Mouse (Mus musculus) thymus, postnatal 36 days (tissue): ENCODE results near the gene Ints1.
"Not testable (repeated sequence)": the region's sequence is repeated elsewhere in the genome, so short reads cannot be mapped to it uniquely, and the experiment has no call there.

Experiments
- DNase-seq, 2 experiments: peaks; one replicate each; pipeline ENCODE4 v3.0.0; 2022; ENCODE audit warnings: mixed read lengths in 2 of 2

Gene Ints1

GRCm38 (mm10) chr5:139750535-139750934 is 24.9 kb downstream of the Ints1 start:
- peak; percentile 55 to 64 for DNase-seq

- no peak for DNase-seq
Observed at GRCm38 (mm10) chr5:139749413-139750125, 25.9 kb downstream of the Ints1 start.

DNA sequence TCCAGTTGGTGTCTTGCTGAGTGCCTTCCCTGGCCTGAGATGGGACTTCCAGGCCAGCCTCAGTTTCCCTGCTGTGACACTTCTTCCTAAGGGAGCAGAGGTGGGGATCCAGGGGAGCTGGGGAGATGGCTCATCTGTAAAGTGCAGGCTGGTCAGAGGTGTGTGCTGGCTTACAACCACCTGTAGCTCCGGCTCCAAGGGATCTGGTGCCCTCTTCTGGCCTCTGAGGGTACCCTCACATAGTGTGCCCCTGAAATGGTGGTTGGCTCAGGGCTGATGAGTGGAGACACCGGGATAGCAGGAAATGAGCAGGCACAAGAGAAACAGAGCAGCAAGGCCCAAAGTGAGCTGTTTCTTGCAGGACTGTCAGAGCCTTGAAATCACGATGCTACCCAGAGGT is 29.7 kb downstream of the Ints1 start:
- DNase-seq = peak; percentile 69 to 70

DNA sequence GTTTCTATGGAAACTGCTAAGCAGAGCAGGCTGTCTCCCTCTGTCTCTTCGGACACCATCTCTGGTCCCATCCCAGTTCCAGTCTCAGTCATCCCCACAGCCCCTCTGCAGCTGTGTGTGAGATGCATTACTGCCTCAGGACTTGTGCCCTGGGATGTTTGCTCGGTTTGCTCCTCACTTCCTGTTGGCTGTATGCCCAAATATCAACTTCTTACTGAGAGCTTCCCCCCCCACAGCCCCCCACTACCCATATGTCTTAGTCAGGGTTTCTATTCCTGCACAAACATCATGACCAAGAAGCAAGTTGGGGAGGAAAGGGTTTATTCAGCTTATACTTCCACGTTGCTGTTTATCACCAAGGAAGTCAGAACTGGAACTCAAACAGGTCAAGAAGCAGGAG is 32.8 kb downstream of the Ints1 start:
- DNase-seq = not testable (repeated sequence)

DNA sequence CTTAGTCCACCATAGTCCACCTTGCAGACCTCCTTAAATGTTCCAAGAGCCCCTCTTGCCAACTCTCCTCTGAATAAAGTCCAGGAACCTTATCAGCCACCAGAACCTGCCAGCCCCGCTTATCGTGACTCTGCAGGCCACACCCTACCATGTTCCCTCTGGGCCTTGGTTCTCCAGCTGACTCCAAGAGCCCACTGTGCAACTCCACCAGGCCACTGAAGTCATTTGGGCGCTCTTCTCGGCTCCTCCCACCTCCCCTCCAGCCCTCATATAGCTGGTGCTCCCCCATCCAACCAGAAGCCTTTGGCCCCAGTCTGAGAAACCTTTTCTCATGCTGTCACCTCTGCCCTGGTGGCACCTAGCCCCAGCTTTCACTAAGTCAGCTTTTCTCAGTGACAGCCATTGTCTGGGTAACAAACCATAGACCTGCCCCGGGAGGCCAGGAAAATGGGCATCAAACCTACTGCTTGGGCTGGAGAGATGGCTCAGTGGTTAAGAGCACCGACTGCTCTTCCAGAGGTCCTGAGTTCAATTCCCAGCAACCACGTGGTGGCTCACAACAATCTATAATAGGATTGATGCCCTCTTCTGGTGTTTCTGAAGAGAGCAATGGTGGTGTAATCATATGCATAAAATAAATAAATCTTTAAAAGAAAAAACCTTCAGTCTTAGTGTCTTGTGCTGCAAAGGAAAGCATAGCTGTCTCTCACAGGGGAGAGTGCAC is 36.7 kb downstream of the Ints1 start:
- DNase-seq = no peak

DNA sequence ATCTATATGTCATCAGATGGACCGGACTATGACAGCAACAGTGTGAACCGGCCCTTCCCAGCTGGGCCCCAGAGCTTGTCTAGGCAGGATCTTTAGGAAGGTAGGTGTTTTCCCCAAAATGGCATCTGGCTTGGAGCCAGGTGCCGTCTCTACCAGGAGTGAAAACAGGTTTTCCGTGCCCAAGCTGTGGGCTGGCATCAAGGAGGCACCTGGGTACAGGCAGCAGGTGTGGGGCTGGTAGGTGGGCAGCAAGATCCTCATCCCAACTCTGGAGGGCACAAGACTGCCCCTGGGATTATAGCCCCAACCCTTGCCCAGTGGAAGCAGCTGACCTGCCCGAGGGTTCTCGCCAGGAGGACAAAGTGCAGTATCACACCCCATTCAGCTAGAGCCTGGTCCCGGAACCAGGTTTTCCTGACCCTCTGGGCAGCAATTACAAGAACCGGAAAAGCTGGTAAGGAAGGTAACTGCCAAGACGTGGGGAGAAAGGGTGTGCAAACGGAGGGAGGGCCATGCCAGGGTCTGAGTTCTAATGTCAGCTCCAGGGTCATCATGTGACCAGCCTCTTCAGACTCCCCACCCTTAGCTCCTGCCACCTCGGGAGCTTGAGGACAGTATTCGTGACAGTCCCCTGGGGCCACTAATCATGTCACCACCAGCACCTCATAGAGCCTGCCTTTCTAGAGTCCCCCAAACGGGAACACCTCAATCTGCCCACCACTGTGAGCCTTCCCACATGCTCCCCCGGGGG is 37.5 kb downstream of the Ints1 start:
- DNase-seq = no peak

DNA sequence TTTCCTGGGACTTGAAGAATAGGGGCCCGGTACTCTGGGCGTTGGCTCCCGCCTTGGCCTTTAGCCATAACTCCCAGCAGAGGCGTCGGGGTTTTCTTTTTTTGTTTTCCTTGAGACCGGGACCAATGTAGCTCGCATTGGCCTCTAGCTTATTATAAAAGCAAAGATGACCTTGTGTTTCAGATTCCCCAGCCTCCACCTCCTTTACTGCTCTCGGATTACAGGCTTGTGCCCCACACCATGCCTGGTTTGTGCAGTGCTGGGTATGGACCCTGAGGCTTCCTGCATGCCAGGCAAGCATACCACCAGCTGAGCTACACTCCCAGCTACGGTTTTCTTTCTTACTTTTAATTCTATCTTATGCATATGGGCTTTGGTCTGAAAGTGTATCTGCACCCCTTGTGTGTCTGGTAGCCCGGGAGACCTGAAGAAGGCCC is 39.0 kb downstream of the Ints1 start:
- DNase-seq = no peak

DNA sequence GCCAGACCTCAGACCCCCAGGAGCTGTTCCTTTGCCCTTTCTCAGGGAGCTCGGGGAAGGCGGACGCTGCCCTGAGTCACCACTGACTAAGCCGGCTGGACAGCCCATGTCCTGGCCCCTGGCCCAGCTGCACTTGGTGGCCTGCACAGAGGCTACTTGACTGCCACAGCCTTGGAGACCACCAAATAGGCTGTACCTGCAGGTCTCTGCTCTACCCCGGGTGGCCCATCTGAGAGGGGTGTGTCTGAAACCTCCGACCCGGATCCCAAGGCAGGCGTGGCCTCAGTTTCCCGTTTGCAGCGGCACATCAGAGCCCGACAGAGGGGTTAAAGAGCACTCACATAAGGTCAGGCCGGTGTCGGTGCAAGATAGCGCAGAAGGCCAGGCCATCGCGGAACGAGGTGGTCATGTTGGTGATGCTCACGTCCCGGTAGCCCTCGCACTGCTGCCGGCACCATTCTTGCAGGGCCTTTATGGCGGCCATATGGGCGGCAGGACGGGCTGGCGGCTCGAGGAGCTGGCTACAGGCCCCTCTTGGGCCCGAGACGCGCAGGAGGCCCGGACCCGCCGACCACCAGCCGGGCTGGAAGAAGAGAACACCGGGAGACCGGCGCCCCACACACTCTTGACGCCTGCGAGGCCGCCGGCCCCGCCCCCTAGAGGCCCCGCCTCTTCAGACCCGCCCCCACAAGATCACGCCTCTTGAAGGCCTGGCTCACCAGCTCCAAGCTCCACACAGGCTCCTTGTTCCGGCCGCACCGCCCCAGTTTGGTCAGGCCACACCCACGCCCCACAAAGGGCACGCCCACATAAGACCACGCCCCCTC is 39.6 kb downstream of the Ints1 start, which contains the start of gene Micall2:
Micall2 (minus strand) TSS at position 660 of the 827 bp plus-strand sequence.
- DNase-seq = peak; percentile 91 to 92

DNA sequence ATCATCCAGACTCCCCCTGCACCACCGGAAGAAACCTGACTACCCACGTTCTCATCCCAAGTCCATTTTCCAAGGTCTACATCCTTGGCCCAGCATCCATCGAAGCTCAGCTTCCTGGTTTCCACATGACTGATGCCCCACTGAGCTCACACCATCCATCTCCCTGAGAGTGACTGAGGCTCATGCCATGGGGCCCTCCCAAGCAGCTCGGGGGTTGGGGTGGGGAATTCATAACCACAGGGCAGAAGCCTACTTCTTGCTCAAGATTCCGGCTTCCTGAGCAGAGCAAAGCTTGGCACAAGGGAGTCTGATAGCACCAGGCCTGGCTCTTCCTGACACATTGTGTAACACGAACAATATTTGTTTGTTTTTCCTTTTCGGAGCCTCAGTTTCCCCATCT is 40.7 kb downstream of the Ints1 start:
- DNase-seq = no peak

GRCm38 (mm10) chr5:139734016-139734415 is 41.5 kb downstream of the Ints1 start:
- no peak for DNase-seq

DNA sequence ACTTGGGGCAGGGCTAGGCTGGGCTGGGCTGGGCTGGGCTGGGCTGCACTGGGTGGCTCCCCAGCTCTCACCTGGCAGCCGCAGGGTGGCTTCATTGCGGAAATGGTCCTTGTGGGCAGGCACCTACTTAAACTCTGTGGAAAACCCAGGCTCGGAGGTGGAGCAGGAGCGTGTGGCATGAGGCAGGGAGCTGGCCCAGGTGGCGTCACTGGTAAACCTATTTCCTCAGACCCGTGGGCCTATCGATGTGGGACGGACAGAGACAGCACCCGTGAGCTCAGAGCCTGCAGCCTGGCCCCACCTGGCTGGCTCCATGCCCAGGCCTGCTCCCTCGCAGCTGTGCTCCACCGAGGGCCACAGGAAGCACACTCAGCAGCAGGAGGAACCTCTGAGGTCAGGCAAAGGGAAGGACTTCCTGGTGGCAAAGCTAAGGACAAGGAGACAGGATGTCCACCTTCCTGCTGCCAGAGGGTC is 42.8 kb downstream of the Ints1 start:
- DNase-seq = peak; percentile 36 to 68

DNA sequence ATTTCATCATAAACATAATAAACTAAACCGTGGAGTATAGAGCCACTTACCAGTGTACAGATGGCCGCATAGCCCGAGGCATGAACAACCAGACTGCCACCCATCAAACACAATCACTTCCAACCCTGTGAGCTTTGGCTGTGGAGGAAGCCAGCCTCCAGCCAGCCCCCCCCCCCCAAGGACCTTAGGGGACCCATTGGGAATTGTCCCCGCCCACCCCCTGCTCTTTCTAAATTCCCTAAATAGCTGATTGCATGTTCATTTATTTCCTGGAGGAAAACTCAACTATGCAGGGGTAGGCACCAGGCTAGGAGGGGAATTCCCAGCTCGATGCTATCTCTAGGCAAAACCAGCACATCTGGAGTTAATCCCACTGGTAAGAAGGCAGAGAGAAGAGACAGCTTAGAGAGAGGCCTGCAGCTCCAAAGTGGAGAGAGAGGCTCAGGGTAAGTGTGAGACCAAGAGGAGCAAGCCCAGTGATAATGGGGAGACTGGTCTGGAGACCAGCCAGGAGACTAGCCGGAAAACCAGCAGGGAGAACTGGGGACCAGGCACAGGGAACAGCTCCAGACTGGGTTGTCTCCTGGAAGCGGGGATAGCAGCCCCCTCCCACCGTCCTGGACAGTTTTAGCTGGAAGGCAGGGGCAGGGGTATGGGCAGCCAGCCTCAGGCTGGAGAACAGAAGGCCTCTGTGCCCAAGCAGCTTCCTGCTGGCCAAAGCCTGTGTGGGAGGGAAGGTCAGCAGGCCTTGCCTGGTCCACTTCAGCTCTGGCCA is 44.6 kb downstream of the Ints1 start:
- DNase-seq = no peak

DNA sequence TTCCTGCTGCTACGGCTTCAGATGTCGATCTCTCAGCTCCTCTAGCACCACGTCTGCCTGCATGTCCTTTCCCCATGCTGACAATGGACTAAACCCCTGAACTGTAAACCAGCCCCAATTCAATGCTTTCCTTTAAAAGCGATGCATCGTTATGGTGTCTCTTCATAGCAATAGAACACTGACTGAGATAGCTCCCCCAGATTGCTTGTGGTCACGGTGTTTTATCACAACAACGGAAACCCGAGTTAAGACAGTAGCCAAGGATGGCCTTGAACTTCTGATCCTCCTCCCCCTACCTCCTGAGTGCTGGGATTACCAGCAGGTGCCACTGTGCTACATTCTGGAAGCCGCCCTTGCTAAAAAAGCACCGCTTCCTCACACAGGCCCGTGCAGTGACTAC is 48.2 kb downstream of the Ints1 start:
- no peak for DNase-seq

GRCm38 (mm10) chr5:139726186-139726585 is 49.3 kb downstream of the Ints1 start:
- DNase-seq = no peak

- no peak for DNase-seq
Observed at GRCm38 (mm10) chr5:139724336-139725116, 50.9 kb downstream of the Ints1 start.

DNA sequence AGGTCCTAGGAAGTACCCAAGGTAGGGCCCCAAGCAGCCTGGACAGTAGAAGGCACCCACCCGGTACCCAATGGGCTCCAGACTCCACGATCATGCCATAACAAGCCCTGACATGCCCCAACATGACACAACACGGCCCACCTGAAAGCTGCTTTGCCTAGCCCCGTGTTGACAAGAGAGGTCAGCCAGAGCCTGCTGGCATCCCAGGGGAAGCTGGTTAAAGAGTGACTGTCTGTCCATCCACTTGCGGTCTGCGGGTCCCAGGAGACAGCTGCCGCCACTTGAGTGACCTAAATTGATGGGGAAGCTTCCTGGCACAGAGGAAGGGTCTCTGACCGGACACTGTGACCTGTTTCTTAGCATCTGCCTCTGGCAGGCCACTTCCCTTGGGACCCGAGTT is 52.4 kb downstream of the Ints1 start:
- DNase-seq = no peak

DNA sequence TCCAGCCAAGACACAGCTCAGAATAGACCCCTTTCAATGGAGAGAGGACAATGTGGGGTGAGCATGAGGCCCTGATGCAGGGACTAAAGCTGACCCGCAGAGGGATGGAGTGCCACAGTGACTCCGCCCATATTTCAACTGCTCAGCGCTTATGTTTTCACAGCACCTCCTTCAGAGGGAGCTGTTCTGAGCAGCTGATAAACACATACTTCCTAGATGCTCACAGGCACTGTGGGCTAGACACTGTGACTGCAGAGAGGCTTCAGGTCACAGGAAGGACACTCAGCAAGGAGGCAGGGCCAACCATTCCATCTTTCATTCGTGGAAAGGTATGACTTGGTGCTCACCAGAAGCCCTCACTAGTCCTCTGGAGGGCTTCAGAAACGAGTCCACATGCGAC is 52.8 kb downstream of the Ints1 start:
- DNase-seq = no peak

DNA sequence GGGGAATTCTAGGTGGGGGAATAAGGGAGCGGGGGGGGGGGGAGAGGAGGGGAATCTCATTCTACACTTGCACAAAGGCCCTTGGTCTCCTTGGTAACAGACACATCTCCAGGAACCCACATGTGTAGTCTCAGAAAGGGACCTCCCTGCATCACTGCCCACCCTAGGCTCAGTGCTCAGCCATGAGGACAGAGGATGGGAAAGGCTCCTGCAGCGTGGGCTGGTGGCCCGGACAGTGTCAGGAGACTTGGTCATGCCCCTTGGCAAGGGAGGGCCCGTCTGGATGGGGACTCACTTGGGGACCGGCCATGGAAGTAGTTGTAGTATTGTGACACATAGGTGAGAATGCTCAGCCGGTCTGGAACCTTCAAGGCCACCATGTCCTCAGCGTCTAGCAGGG is 56.5 kb downstream of the Ints1 start:
- DNase-seq = no peak

DNA sequence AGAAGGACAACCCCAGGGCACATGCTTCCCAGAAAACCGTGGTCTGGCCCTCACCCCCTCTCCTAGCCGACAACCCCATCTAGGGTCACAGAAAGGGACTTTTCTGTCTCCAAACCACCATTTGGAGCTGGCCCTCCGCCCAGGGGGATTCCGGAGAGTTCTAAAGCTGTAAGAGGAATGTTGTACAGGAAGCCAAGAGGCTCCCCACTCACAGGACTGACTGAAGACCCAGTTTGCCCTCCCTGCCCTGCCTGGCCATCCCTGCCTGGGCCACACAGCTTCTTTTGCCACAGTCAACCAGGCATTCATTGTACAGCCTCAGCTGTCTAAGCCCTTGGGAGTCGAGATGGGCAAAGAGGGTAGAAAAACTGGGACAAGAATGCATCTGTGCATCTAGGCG is 56.9 kb downstream of the Ints1 start:
- no peak for DNase-seq

GRCm38 (mm10) chr5:139717723-139718122 is 57.8 kb downstream of the Ints1 start:
- DNase-seq = peak in 1 of 2 experiments; percentile 26

GRCm38 (mm10) chr5:139706496-139706895 is 69.0 kb downstream of the Ints1 start:
- no peak for DNase-seq
